Comparison of ENCODE assay signal across 10 mouse cellular contexts in genomic region chr17:50763407-50763806, GRCm38 (mm10).
A peak's percentile ranks its signal among the peaks of the same experiment; 100 is the strongest.
DNase-seq lines count a peak whose midpoint lies in the region; ATAC-seq and TF ChIP-seq lines count a peak whose summit lies in the region.
"Had no signal": no experiment of that assay in that cellular context is flagged by ENCODE, and none has a peak within 500 bp of the region (broad histone marks: within the 10 kb centered on the region; RNA-seq: fewer than 3 reads in every experiment).

No protein-coding gene starts in this region.

- ATAC-seq in heart, postnatal 0 days (ENCODE audit: insufficient read depth, low read depth), result 0 out of 2 replicates have a peak, but pooled peaks have one; percentile 14
- no peak for ATAC-seq in midbrain, embryonic 14.5 days (ENCODE audit: low FRiP score, low TSS enrichment)

- H3K27ac ChIP-seq in heart, postnatal 0 days (ENCODE audit: low read depth), result no peak overlapping the region
- H3K27ac ChIP-seq in heart, adult 2 months, result no peak overlapping the region
- no peak overlapping the region for H3K27ac ChIP-seq in midbrain, embryonic 14.5 days (replicated peaks; ENCODE audit: low read depth, low read length)
- H3K27ac ChIP-seq: midbrain, embryonic 12.5 days had no signal

- H3K9me3 ChIP-seq in heart, postnatal 0 days (replicated peaks; ENCODE audit: control insufficient read depth, low read length), result no peaks in the 10 kb centered on the region
- H3K9me3 ChIP-seq in midbrain, embryonic 14.5 days (ENCODE audit: control insufficient read depth, low read length), result no peaks in the 10 kb centered on the region
- H3K9me3 ChIP-seq: G1E; midbrain, embryonic 12.5 days had no signal

- no peaks in the 10 kb centered on the region for H3K36me3 ChIP-seq in heart, postnatal 0 days (replicated peaks; ENCODE audit: control insufficient read depth, insufficient read depth, low read length)
- peaks cover 12% of the 10 kb centered on the region for H3K36me3 ChIP-seq in heart, adult 2 months (ENCODE audit: control insufficient read depth, insufficient read depth, low read length)
- no peaks in the 10 kb centered on the region for H3K36me3 ChIP-seq in midbrain, embryonic 14.5 days (ENCODE audit: control insufficient read depth, insufficient read depth, low read length)
- H3K36me3 ChIP-seq: midbrain, embryonic 12.5 days had no signal

- H3K4me3 ChIP-seq in heart, postnatal 0 days (ENCODE audit: low read depth, low read length), result no peak overlapping the region
- H3K4me3 ChIP-seq in heart, adult 2 months, result no peak overlapping the region
- no peak overlapping the region for H3K4me3 ChIP-seq in midbrain, embryonic 14.5 days (replicated peaks; ENCODE audit: low read depth, low read length)
- H3K4me3 ChIP-seq: midbrain, embryonic 12.5 days had no signal

- H3K4me2 ChIP-seq in heart, postnatal 0 days (ENCODE audit: low read depth, low read length), result no peak overlapping the region
- no peak overlapping the region for H3K4me2 ChIP-seq in midbrain, embryonic 14.5 days (ENCODE audit: low read length)
- H3K4me2 ChIP-seq: midbrain, embryonic 12.5 days had no signal

- DNase-seq in heart, postnatal 0 days (ENCODE audit: low spot score), result no peak
- DNase-seq in heart, adult 2 months, result no peak
- DNase-seq in cerebellum, adult 9-11 months, result peak; percentile 43
- DNase-seq in layer of hippocampus, postnatal 10 days (ENCODE audit: low spot score in 2 of 2), result peak; percentile 39 to 46
- DNase-seq in right cerebral cortex, postnatal 10 days (ENCODE audit: low spot score in 2 of 2), result peak; percentile 80 to 94
- no peak for DNase-seq in adrenal gland, postnatal 25 days
- DNase-seq in midbrain, embryonic 14.5 days, result no peak
- no peak for DNase-seq in adrenal gland, adult 18-20 months (ENCODE audit: low spot score in 2 of 2)

- H3K4me1 ChIP-seq in heart, postnatal 0 days (ENCODE audit: control insufficient read depth, insufficient read depth), result peaks cover 16% of the 10 kb centered on the region
- H3K4me1 ChIP-seq in heart, adult 2 months (ENCODE audit: control insufficient read depth, insufficient read depth, low read length), result peaks cover 2% of the 10 kb centered on the region
- no peaks in the 10 kb centered on the region; the same call in 1 of the 2 replicates for H3K4me1 ChIP-seq in midbrain, embryonic 14.5 days (ENCODE audit: control insufficient read depth, insufficient read depth, low read length)
- H3K4me1 ChIP-seq: midbrain, embryonic 12.5 days had no signal

- TF ChIP-seq EP300 in heart, postnatal 0 days (IDR thresholded peaks at IDR 0.05; ENCODE audit: low read depth), result no peak
- no peak for TF ChIP-seq EP300 in heart, adult 2 months (IDR thresholded peaks at IDR 0.05; ENCODE audit: insufficient read depth, low read depth, low read length)

- intact Hi-C loops in heart, adult 2 months (cut with DNase I), result no loop called here

- no peak for TF ChIP-seq CTCF in heart, postnatal 0 days (IDR thresholded peaks at IDR 0.05; ENCODE audit: low read depth)
- no peak for TF ChIP-seq CTCF in heart, adult 2 months (IDR thresholded peaks at IDR 0.05)

- no peak overlapping the region for H3K9ac ChIP-seq in heart, postnatal 0 days (replicated peaks; ENCODE audit: low read depth, low read length)
- no peak overlapping the region for H3K9ac ChIP-seq in heart, adult 2 months (ENCODE audit: low read depth, low read length)
- no peak overlapping the region for H3K9ac ChIP-seq in midbrain, embryonic 14.5 days (replicated peaks; ENCODE audit: low read length)
- H3K9ac ChIP-seq: midbrain, embryonic 12.5 days had no signal

- TF ChIP-seq POLR2A in heart, adult 2 months (IDR thresholded peaks at IDR 0.05; ENCODE audit: insufficient read depth, low read depth, low read length), result no peak

- no peaks in the 10 kb centered on the region for H3K27me3 ChIP-seq in heart, postnatal 0 days (ENCODE audit: control insufficient read depth, insufficient read depth, low read length)
- no peaks in the 10 kb centered on the region for H3K27me3 ChIP-seq in heart, adult 2 months (ENCODE audit: control insufficient read depth, insufficient read depth, low read length)
- H3K27me3 ChIP-seq in midbrain, embryonic 14.5 days (ENCODE audit: control insufficient read depth, insufficient read depth, low read length), result no peaks in the 10 kb centered on the region
- H3K27me3 ChIP-seq: midbrain, embryonic 12.5 days had no signal

- H3K79me2 ChIP-seq in heart, adult 2 months (replicated peaks; ENCODE audit: control insufficient read depth, insufficient read depth, low read length), result no peaks in the 10 kb centered on the region

- WGBS in heart, postnatal 0 days, result 62% methylated on average over 5 of the region's 5 CpGs
- 33% methylated on average over 5 of the region's 5 CpGs for WGBS in heart, adult 2 months
- WGBS in midbrain, embryonic 14.5 days, result 88% methylated on average over 5 of the region's 5 CpGs

Comparison
In these comparisons a context has a peak if more than half of its experiments do, and no peak if none do; other contexts are left out.
1. DNase-seq: peak in cerebellum, adult 9-11 months (single experiment), layer of hippocampus, postnatal 10 days (2 of 2) and right cerebral cortex, postnatal 10 days (2 of 2); none in heart, postnatal 0 days (single experiment), heart, adult 2 months (0 of 2), adrenal gland, postnatal 25 days (single experiment), midbrain, embryonic 14.5 days (single experiment) and adrenal gland, adult 18-20 months (0 of 2).